Mouse (Mus musculus): Measurements from ENCODE around the gene Wfdc10.

GRCm38 (mm10) chr2:164655858-164656257, at the start of gene Wfdc10:
- no peak for TF ChIP-seq POLR2A (IDR thresholded peaks at IDR 0.05; ENCODE audit: borderline replicate concordance, insufficient read depth, low read length)
- TF ChIP-seq CTCF (IDR thresholded peaks at IDR 0.05; ENCODE audit: borderline replicate concordance, insufficient read depth, low read depth, low read length): peak; percentile 59

Data from cerebellum, adult 2 months (tissue).